Mouse (Mus musculus) small intestine, adult 2 months (tissue): ENCODE data around the gene Taf10.

Experiments
- CTCF ChIP-seq: fragments of 200-500 bp; IDR thresholded peaks from 2 replicates; pipeline ENCODE4 v1.5.1; 2012; ENCODE audit warnings: low read depth, mild to moderate bottlenecking, control low read depth, inconsistent platforms, low read length, moderate library complexity, mixed read lengths; ENCODE audit not compliant: insufficient replicate concordance, insufficient read length; ENCODE audit errors: extremely low read depth
- POLR2A ChIP-seq: fragments of 200-500 bp; IDR thresholded peaks from 2 replicates; pipeline ENCODE4 v1.6.1; 2012; ENCODE audit warnings: low read depth, mild to moderate bottlenecking, control low read depth, inconsistent platforms, low read length, moderate library complexity

- no peak for TF ChIP-seq CTCF
- no peak for TF ChIP-seq POLR2A
These were observed 40.4 kb upstream of the Taf10 start for GRCm38 (mm10) chr7:105784556-105784955.
